Mouse (Mus musculus): ENCODE measurements at regions not wholly inside any gene's neighbourhood (a gene's known extent, or its start where the extent isn't known, plus 50 kb on each side); places are given as distances from the start of the nearest gene placed in this dataset.

DNA sequence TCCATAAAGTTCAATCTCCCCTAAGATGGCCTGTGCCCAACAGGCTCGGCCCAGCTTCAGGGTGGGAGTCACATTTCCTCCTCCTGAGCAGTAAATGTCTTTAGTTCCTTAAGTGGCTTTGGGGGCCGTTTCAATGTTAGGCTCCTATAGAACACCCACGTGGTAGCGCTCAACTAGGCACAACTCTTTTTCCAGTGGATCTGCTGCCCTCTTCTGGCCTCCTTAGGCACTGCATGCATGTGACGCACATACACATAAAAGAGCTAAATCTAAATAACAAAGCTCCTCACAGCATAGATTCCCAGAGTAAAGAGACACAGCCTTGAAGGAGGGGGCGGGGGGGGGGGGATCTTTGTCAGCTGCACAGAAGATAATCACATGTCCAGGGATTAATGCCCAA lies 233.6 kb downstream of the Agtpbp1 start:
- TF ChIP-seq CTCF (IDR thresholded peaks at IDR 0.05; ENCODE audit: low read depth, low read length) (no peak), POLR2A (IDR thresholded peaks at IDR 0.05; ENCODE audit: borderline replicate concordance, low read depth, low read length) (no peak)

Measured in bone marrow macrophage, adult 2 months (primary cell).